9 mouse cellular contexts compared by ENCODE assay signal in the genomic region with DNA sequence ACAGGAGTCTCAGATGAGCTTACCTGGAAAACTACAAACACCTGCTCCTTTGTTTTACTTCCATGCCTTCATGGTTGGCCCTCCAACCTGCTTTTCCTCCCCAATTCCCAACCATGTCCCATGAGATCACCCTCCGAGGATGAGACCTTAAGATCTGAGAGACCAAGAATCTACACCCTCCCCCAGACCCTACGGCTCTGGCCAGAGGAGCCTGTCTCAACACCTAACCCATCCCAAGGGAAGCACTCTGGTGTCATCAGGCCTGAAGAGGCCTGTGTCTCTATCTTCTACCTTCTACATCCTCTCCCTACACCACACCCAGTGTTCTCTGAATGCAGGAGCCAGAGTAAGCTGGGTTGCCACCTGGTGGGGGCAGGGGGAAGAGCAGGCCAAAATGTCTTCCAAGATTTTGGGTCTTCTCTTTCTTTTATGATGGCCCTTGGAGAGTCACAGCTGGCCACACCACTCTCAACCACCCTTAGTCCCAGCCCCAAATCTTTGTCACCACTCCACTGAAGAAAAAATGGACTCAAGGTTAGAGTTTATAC. TPM values are rescaled to one million over a fixed set of nuclear protein-coding genes. Genes with fewer than 3 reads are reported as not detected.
DNase-seq lines count a peak whose midpoint lies in the region; ATAC-seq and TF ChIP-seq lines count a peak whose summit lies in the region.
"Had no signal": no experiment of that assay in that cellular context is flagged by ENCODE, and none has a peak within 500 bp of the region (broad histone marks: within the 10 kb centered on the region; RNA-seq: fewer than 3 reads in every experiment).

No protein-coding gene starts in this region.

- peaks cover 37 to 58% of the 10 kb centered on the region in 2 experiments for H3K36me3 ChIP-seq in CH12.LX (replicated peaks in 1 of 2; ENCODE audit: control insufficient read depth in 1 of 2, insufficient read depth in 1 of 2, low read length in 1 of 2)
- peaks cover 22% of the 10 kb centered on the region for H3K36me3 ChIP-seq in hindbrain, postnatal 0 days (ENCODE audit: insufficient read depth, low read length)

- peak; percentile 43 for ATAC-seq in hindbrain, postnatal 0 days

- TF ChIP-seq POLR2A in CH12.LX (IDR thresholded peaks at IDR 0.05; ENCODE audit: low read depth, low read length), result 0 out of 2 replicates have a peak, but pooled peaks have one; percentile 22

- H3K4me2 ChIP-seq in CH12.LX (ENCODE audit: insufficient read depth, low read depth, poor library complexity, severe bottlenecking), result no peak overlapping the region
- no peak overlapping the region for H3K4me2 ChIP-seq in hindbrain, postnatal 0 days (ENCODE audit: low read depth, low read length)

- no peaks in the 10 kb centered on the region for H3K79me2 ChIP-seq in CH12.LX (replicated peaks; ENCODE audit: control insufficient read depth, extremely low read depth, insufficient read depth, poor library complexity, severe bottlenecking)

- TF ChIP-seq RAD21 in CH12.LX (IDR thresholded peaks at IDR 0.05; ENCODE audit: low read depth, low read length), result peak; percentile 61

- H3K4me1 ChIP-seq in CH12.LX (ENCODE audit: control insufficient read depth in 1 of 2, insufficient read depth in 2 of 2), result no peaks in the 10 kb centered on the region
- no peaks in the 10 kb centered on the region for H3K4me1 ChIP-seq in hindbrain, postnatal 0 days (ENCODE audit: insufficient read depth, low read length)

- H3K27ac ChIP-seq in CH12.LX (ENCODE audit: insufficient read depth, low read depth), result no peak overlapping the region
- H3K27ac ChIP-seq in hindbrain, postnatal 0 days, result no peak overlapping the region

- H3K9ac ChIP-seq in CH12.LX (ENCODE audit: insufficient read depth, low read depth), result no peak overlapping the region
- no peak overlapping the region for H3K9ac ChIP-seq in hindbrain, postnatal 0 days (replicated peaks; ENCODE audit: low read length)

- in situ Hi-C loops in CH12.LX (cut with MboI; ENCODE audit: low pct_ligation_motif_present, low pct_unique_long_range_greater_than_20kb, low sequenced_read_pairs), result no loop called here

- peak; percentile 59 to 79 for TF ChIP-seq CTCF in CH12.LX (conservative IDR thresholded peaks at IDR 0.05 in 1 of 2, IDR thresholded peaks at IDR 0.05 in 1 of 2; ENCODE audit: low read depth in 2 of 2, low read length in 2 of 2)
- peak; percentile 78 for TF ChIP-seq CTCF in hindbrain, postnatal 0 days (IDR thresholded peaks at IDR 0.05; ENCODE audit: low read depth)

- H3K27me3 ChIP-seq in CH12.LX (replicated peaks), result no peaks in the 10 kb centered on the region
- no peaks in the 10 kb centered on the region for H3K27me3 ChIP-seq in hindbrain, postnatal 0 days (ENCODE audit: insufficient read depth, low read length)

- 94% methylated on average over 2 of the region's 2 CpGs for WGBS in hindbrain, postnatal 0 days

- no peaks in the 10 kb centered on the region for H3K9me3 ChIP-seq in CH12.LX (replicated peaks; ENCODE audit: low read length)
- H3K9me3 ChIP-seq in hindbrain, postnatal 0 days (ENCODE audit: low read length), result no peaks in the 10 kb centered on the region

- H3K4me3 ChIP-seq in CH12.LX (replicated peaks in 1 of 3; ENCODE audit: low read depth in 2 of 3, low read length in 2 of 3, poor library complexity in 1 of 3), result no peak overlapping the region
- no peak overlapping the region for H3K4me3 ChIP-seq in hindbrain, postnatal 0 days (ENCODE audit: low read length)
- H3K4me3 ChIP-seq: erythroblast, embryonic 14.5 days had no signal

- dilution Hi-C loops in CH12.LX (cut with MboI; ENCODE audit: extremely low pct_ligation_motif_present, extremely low pct_unique_long_range_greater_than_20kb, low sequenced_read_pairs), result no loop called here

- no peak for TF ChIP-seq EP300 in CH12.LX (IDR thresholded peaks at IDR 0.05; ENCODE audit: low read length)

- DNase-seq in kidney, adult 18-20 months, result peak; percentile 46
- no peak for DNase-seq in kidney, adult 8-10 months
- peak; percentile 65 for DNase-seq in CH12.LX (ENCODE audit: extremely low read depth)
- DNase-seq in T-cell, adult 2 months (ENCODE audit: low spot score), result peak; percentile 28
- peak; percentile 64 for DNase-seq in hindbrain, postnatal 0 days (ENCODE audit: low spot score)
- peak; percentile 17 to 32 for DNase-seq in spleen, postnatal 36 days (ENCODE audit: low spot score in 2 of 2)
- no peak for DNase-seq in adrenal gland, adult 2 months
- no peak for DNase-seq in left cerebral cortex, adult 9 months (ENCODE audit: low spot score in 2 of 2)

TF ChIP-seq in CH12.LX, 34 proteins besides CTCF, POLR2A, EP300 and RAD21:
- TF ChIP-seq SMC3 (IDR thresholded peaks at IDR 0.05; ENCODE audit: low read depth, low read length) (peak; percentile 79), SIN3A (IDR thresholded peaks at IDR 0.05; ENCODE audit: low read length) (no peak), ZC3H11A (IDR thresholded peaks at IDR 0.05; ENCODE audit: low read depth, low read length) (peak; percentile 22; the same call in 1 of the 2 replicates)
TF ChIP-seq in CH12.LX: peak in this region for 2.

RNA-seq across cellular contexts. Expression of gene Akap1, which starts 34.1 kb away (rescaled TPM):
- total RNA-seq in CH12.LX (2012; rRNA removed), result 46.4 and 57.6 TPM in 2 replicates
- 47.5 and 51.6 TPM in 2 replicates for total RNA-seq in CH12.LX (2014; rRNA removed)
- 53.4 and 54.8 TPM in 2 replicates for polyA plus RNA-seq in CH12.LX (2012; ENCODE audit: insufficient read length, low read depth)
- 38.7 and 51.5 TPM in 2 replicates for total RNA-seq in hindbrain, postnatal 0 days (2014; rRNA removed)
- polyA plus RNA-seq in hindbrain, postnatal 0 days (2015; fragmentation: Nextera tagmentation; extraction: Ambion mirVana), result 19.5 and 20.8 TPM in 2 replicates
- 100 to 1,000 TPM in 1 of 2 experiments, 10 to 100 TPM in 1; 95.0 to 144 TPM for total RNA-seq in adrenal gland, adult 2 months (2021)
- polyA plus RNA-seq in adrenal gland, adult 2 months (2012; rRNA removed), result 54.2 and 59.5 TPM in 2 replicates

Comparison
In these comparisons a context has a peak if more than half of its experiments do, and no peak if none do; other contexts are left out.
1. DNase-seq: peak in kidney, adult 18-20 months (single experiment), CH12.LX (single experiment), T-cell, adult 2 months (single experiment), hindbrain, postnatal 0 days (single experiment) and spleen, postnatal 36 days (2 of 2); none in kidney, adult 8-10 months (0 of 2), adrenal gland, adult 2 months (single experiment) and left cerebral cortex, adult 9 months (0 of 2).